Mouse (Mus musculus): ENCODE measurements around the gene Mex3a. TPM values are rescaled to one million over a fixed set of nuclear protein-coding genes. Genes with fewer than 3 reads are reported as not detected.

Mex3a gene
- total and polyA plus RNA-seq, 3 experiments, result 1.1 to 4.9 (median 2.5) TPM

- Histone ChIP-seq H3K9ac (ENCODE audit: insufficient read depth, low read depth) (no peak overlapping the region), H3K79me2 (replicated peaks; ENCODE audit: control insufficient read depth, extremely low read depth, insufficient read depth, poor library complexity, severe bottlenecking) (peaks cover 14% of the 10 kb centered on the region), H3K27ac (ENCODE audit: insufficient read depth, low read depth) (no peak overlapping the region), H3K4me1 (ENCODE audit: control insufficient read depth in 1 of 2, insufficient read depth in 2 of 2) (peaks cover 7 to 28% of the 10 kb centered on the region in 2 experiments; a peak in 3 of 4 replicates), H3K4me3 (replicated peaks in 1 of 3; ENCODE audit: low read depth in 2 of 3, low read length in 2 of 3, poor library complexity in 1 of 3) (no peak overlapping the region), H3K4me2 (ENCODE audit: insufficient read depth, low read depth, poor library complexity, severe bottlenecking) (no peak overlapping the region), H3K27me3 (replicated peaks) (no peaks in the 10 kb centered on the region), H3K9me3 (replicated peaks; ENCODE audit: low read length) (no peaks in the 10 kb centered on the region), H3K36me3 (replicated peaks in 1 of 2; ENCODE audit: control insufficient read depth in 1 of 2, insufficient read depth in 1 of 2, low read length in 1 of 2) (peaks cover 33 to 54% of the 10 kb centered on the region in 2 experiments)
- dilution Hi-C loops (cut with MboI; ENCODE audit: extremely low pct_ligation_motif_present, extremely low pct_unique_long_range_greater_than_20kb, low sequenced_read_pairs) (no loop called here), in situ Hi-C loops (cut with MboI; ENCODE audit: low pct_ligation_motif_present, low pct_unique_long_range_greater_than_20kb, low sequenced_read_pairs) (loop anchor here (10.0 kb wide), 1 partner anchor 199 kb away; no protein-coding TSS in a partner anchor)
- TF ChIP-seq UBTF (IDR thresholded peaks at IDR 0.05; ENCODE audit: low read depth, low read length) (no peak), MAFK (IDR thresholded peaks at IDR 0.05; ENCODE audit: insufficient replicate concordance, low read length) (no peak), PAX5 (IDR thresholded peaks at IDR 0.05; ENCODE audit: low read length) (no peak), SMC3 (IDR thresholded peaks at IDR 0.05; ENCODE audit: low read depth, low read length) (no peak), HCFC1 (IDR thresholded peaks at IDR 0.05; ENCODE audit: low read depth, low read length) (no peak), RCOR1 (conservative IDR thresholded peaks at IDR 0.05; ENCODE audit: low read depth, low read length) (no peak), ZKSCAN1 (IDR thresholded peaks at IDR 0.05; ENCODE audit: borderline replicate concordance, low read depth, low read length) (no peak), MEF2A (IDR thresholded peaks at IDR 0.05; ENCODE audit: borderline replicate concordance, low read depth, low read length) (no peak), MYC (IDR thresholded peaks at IDR 0.05; ENCODE audit: low read depth, low read length) (no peak)
- DNase-seq (ENCODE audit: extremely low read depth), result no peak
Measured at GRCm38 (mm10) chr3:88555731-88556130, 23.5 kb downstream of the Mex3a start.

GRCm38 (mm10) chr3:88556616-88557015 is 24.4 kb downstream of the Mex3a start:
- Histone ChIP-seq H3K4me2 (ENCODE audit: insufficient read depth, low read depth, poor library complexity, severe bottlenecking) (no peak overlapping the region), H3K9me3 (replicated peaks; ENCODE audit: low read length) (no peaks in the 10 kb centered on the region), H3K27ac (ENCODE audit: insufficient read depth, low read depth) (no peak overlapping the region), H3K79me2 (replicated peaks; ENCODE audit: control insufficient read depth, extremely low read depth, insufficient read depth, poor library complexity, severe bottlenecking) (peaks cover 14% of the 10 kb centered on the region), H3K4me3 (replicated peaks in 1 of 3; ENCODE audit: low read depth in 2 of 3, low read length in 2 of 3, poor library complexity in 1 of 3) (no peak overlapping the region), H3K27me3 (replicated peaks) (no peaks in the 10 kb centered on the region), H3K4me1 (ENCODE audit: control insufficient read depth in 1 of 2, insufficient read depth in 2 of 2) (peaks cover 7 to 21% of the 10 kb centered on the region in 2 experiments; a peak in 2 of 4 replicates), H3K9ac (ENCODE audit: insufficient read depth, low read depth) (no peak overlapping the region), H3K36me3 (replicated peaks in 1 of 2; ENCODE audit: control insufficient read depth in 1 of 2, insufficient read depth in 1 of 2, low read length in 1 of 2) (peaks cover 37 to 63% of the 10 kb centered on the region in 2 experiments)
- TF ChIP-seq POLR2A (IDR thresholded peaks at IDR 0.05; ENCODE audit: low read depth, low read length) (no peak), ETS1 (conservative IDR thresholded peaks at IDR 0.05; ENCODE audit: low read depth, low read length) (no peak), CHD1 (IDR thresholded peaks at IDR 0.05; ENCODE audit: low read depth, low read length) (no peak), MAX (IDR thresholded peaks at IDR 0.05; ENCODE audit: low read length) (no peak), MAFK (IDR thresholded peaks at IDR 0.05; ENCODE audit: insufficient replicate concordance, low read length) (no peak), JUN (IDR thresholded peaks at IDR 0.05; ENCODE audit: insufficient read depth, low read depth, low read length) (no peak), RAD21 (IDR thresholded peaks at IDR 0.05; ENCODE audit: low read depth, low read length) (no peak), MYC (IDR thresholded peaks at IDR 0.05; ENCODE audit: low read depth, low read length) (no peak), CTCF (conservative IDR thresholded peaks at IDR 0.05 in 1 of 2, IDR thresholded peaks at IDR 0.05 in 1 of 2; ENCODE audit: low read depth in 2 of 2, low read length in 2 of 2) (no peak), UBTF (IDR thresholded peaks at IDR 0.05; ENCODE audit: low read depth, low read length) (no peak), MAZ (IDR thresholded peaks at IDR 0.05; ENCODE audit: low read depth, low read length) (no peak), ZMIZ1 (IDR thresholded peaks at IDR 0.05; ENCODE audit: low read depth, low read length) (no peak), KAT2A (IDR thresholded peaks at IDR 0.05; ENCODE audit: insufficient replicate concordance, low read length) (no peak), PAX5 (IDR thresholded peaks at IDR 0.05; ENCODE audit: low read length) (no peak), ZNF384 (IDR thresholded peaks at IDR 0.05; ENCODE audit: low read depth, low read length) (no peak), USF1 (IDR thresholded peaks at IDR 0.05; ENCODE audit: low read depth, low read length) (no peak), TBP (conservative IDR thresholded peaks at IDR 0.05; ENCODE audit: low read depth, low read length) (no peak), EP300 (IDR thresholded peaks at IDR 0.05; ENCODE audit: low read length) (no peak), GABPA (IDR thresholded peaks at IDR 0.05; ENCODE audit: insufficient replicate concordance, low read depth, low read length) (no peak), SMC3 (IDR thresholded peaks at IDR 0.05; ENCODE audit: low read depth, low read length) (no peak)
- dilution Hi-C loops (cut with MboI; ENCODE audit: extremely low pct_ligation_motif_present, extremely low pct_unique_long_range_greater_than_20kb, low sequenced_read_pairs), result no loop called here
- no peak for DNase-seq (ENCODE audit: extremely low read depth)
- in situ Hi-C loops (cut with MboI; ENCODE audit: low pct_ligation_motif_present, low pct_unique_long_range_greater_than_20kb, low sequenced_read_pairs), result loop anchor here (10.0 kb wide), 1 partner anchor 198 kb away; no protein-coding TSS in a partner anchor

All from CH12.LX (cell line).